Mouse (Mus musculus): ENCODE measurements around the gene Rlf. TPM values are rescaled to one million over a fixed set of nuclear protein-coding genes. Genes with fewer than 3 reads are reported as not detected.
"Not testable (repeated sequence)": the region's sequence is repeated elsewhere in the genome, so short reads cannot be mapped to it uniquely, and the experiment has no call there.

Rlf gene
- total RNA-seq, 2 experiments from 2014 or later, result 23.2 to 38.4 TPM

GRCm38 (mm10) chr4:121167656-121168055 is 47.2 kb downstream of the Rlf start:
- no peak for ATAC-seq (ENCODE audit: poor library complexity, severe bottlenecking)

- ATAC-seq (ENCODE audit: poor library complexity, severe bottlenecking), result not testable (repeated sequence)
Measured at GRCm38 (mm10) chr4:121166697-121167096, 48.2 kb downstream of the Rlf start.

- ATAC-seq (ENCODE audit: poor library complexity, severe bottlenecking), result no peak
Measured at GRCm38 (mm10) chr4:121163501-121164030, 51.3 kb downstream of the Rlf start.

GRCm38 (mm10) chr4:121109126-121109525 is 105.8 kb downstream of the Rlf start, which contains the start of gene Tmco2:
Gene Tmco2 (minus strand): TSS chr4:121109226.
- ATAC-seq (ENCODE audit: poor library complexity, severe bottlenecking), result no peak

DNA sequence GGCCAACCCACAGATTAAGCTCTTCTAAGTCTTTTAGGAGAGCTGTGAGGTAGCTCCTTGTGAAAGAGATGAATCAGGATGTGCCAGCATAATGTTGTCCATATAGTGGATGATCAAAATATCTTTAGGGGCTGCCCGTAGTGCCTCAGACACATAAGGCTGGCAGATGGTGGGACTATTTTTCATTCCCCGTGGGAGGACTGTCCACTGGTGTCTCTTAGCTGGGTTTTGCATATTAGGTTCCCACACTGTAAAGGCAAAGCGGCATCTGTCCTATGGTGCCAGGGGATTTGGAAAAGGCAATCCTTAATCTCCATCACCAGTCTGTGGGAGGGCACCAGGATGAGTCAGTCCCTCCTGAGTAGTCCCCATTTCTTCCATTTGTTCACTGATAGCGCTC is 111.6 kb downstream of the Rlf start:
- no peak for ATAC-seq (ENCODE audit: poor library complexity, severe bottlenecking)

DNA sequence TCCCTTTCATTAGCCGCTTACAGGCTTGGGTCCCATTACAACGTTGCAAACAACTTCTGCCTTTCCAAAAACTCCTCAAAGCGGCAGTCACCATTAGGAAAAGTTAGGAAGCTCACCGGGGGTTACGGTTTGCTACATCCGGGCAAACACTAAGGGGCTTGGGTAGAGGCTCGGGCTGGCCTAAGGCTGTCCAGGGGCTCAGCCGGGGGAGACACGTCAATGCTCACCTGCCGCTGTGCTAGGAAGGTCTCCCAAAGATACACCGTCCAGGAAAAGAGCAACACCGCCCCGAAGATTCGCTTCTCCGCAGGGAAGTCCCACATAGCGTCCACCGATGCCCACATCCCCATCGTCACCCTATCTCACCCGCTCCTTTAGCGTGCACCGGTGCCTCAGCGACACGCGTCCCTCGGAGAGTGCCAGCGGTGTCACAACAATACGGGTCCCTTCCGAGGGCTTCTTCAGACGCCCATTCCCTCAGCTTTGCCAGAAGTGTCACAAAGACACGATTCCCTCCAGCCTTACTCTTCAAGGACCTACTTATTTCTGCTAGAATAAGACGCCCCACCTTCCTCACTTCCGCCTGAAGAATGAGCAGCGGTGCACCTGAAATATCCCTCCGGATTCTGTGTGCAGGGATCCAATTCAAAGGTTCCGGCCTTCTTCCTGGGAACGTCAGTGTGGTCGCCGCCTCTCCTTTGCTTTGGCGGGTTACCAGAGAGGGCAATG is 117.1 kb downstream of the Rlf start, which contains the start of gene Zmpste24:
Gene Zmpste24, minus strand, starts transcription at position 592 of the 729 bp plus-strand sequence.
- peak; percentile 88 for ATAC-seq (ENCODE audit: poor library complexity, severe bottlenecking)

Other genes with a start within 250 kb of the Rlf start
- 95.9 and 115 TPM in 2 replicates for gene Smap2, start 197.8 kb downstream of the Rlf start, total RNA-seq (2015)
- 37.2 and 62.2 TPM in 2 replicates for gene Smap2, start 197.8 kb downstream of the Rlf start, total RNA-seq (2017)
- not detected in 2 replicates for gene Col9a2, start 175.7 kb downstream of the Rlf start, total RNA-seq (2015)
- gene Col9a2, start 175.7 kb downstream of the Rlf start, total RNA-seq (2017), result not detected in 2 replicates
- gene Zmpste24, start 116.8 kb downstream of the Rlf start, total RNA-seq (2015), result 61.3 and 63.0 TPM in 2 replicates
- gene Zmpste24, start 116.8 kb downstream of the Rlf start, total RNA-seq (2017), result 62.0 and 80.7 TPM in 2 replicates
- gene Tmco2, start 105.9 kb downstream of the Rlf start, total RNA-seq (2015), result not detected in 2 replicates
- not detected in 2 replicates for gene Tmco2, start 105.9 kb downstream of the Rlf start, total RNA-seq (2017)
- not detected in 2 replicates for gene Gm12888, start 109.8 kb upstream of the Rlf start, total RNA-seq (2015)
- gene Gm12888, start 109.8 kb upstream of the Rlf start, total RNA-seq (2017), result not detected in 2 replicates
- gene Gm12886, start 208.0 kb upstream of the Rlf start, total RNA-seq (2015), result not detected in 2 replicates
- not detected in 2 replicates for gene Gm12886, start 208.0 kb upstream of the Rlf start, total RNA-seq (2017)